Mouse (Mus musculus) stomach, embryonic 15.5 days (tissue): ENCODE data around the gene Nr1h3. TPM values are rescaled to one million over a fixed set of nuclear protein-coding genes. Genes with fewer than 3 reads are reported as not detected.

Experiments
- ATAC-seq: fragments of 200-750 bp; cut with Nextera tagmentation; 2 replicates; pipeline ENCODE4 v1.8.0; 2017; ENCODE audit warnings: low read depth, moderate number of reproducible peaks, moderate TSS enrichment; ENCODE audit not compliant: insufficient read depth, low FRiP score
- H3K27ac ChIP-seq: fragments of 300-500 bp; sonication (generic); 2 replicates; pipeline ENCODE4 v1.5.1; 2015; ENCODE audit warnings: mild to moderate bottlenecking, inconsistent platforms
- H3K27me3 ChIP-seq: fragments of 300-500 bp; sonication (generic); replicated peaks from 2 replicates; pipeline ENCODE4 v1.6.1; 2015; ENCODE audit warnings: inconsistent platforms
- H3K36me3 ChIP-seq: fragments of 300-500 bp; sonication (generic); 2 replicates; pipeline ENCODE4 v1.6.1; 2015; ENCODE audit warnings: inconsistent platforms
- H3K4me1 ChIP-seq: fragments of 300-500 bp; sonication (generic); 2 replicates; pipeline ENCODE4 v1.6.1; 2015; ENCODE audit warnings: inconsistent platforms
- H3K4me2 ChIP-seq: fragments of 300-500 bp; sonication (generic); 2 replicates; pipeline ENCODE4 v1.6.1; 2015; ENCODE audit warnings: mild to moderate bottlenecking, inconsistent platforms
- H3K4me3 ChIP-seq: fragments of 300-500 bp; sonication (generic); replicated peaks from 2 replicates; pipeline ENCODE4 v1.5.1; 2015; ENCODE audit warnings: inconsistent platforms
- H3K9ac ChIP-seq: fragments of 300-500 bp; sonication (generic); 2 replicates; pipeline ENCODE4 v1.6.1; 2015; ENCODE audit warnings: inconsistent platforms
- H3K9me3 ChIP-seq: fragments of 300-500 bp; sonication (generic); 2 replicates; pipeline ENCODE4 v1.6.1; 2016; ENCODE audit warnings: inconsistent platforms
- WGBS: fragments of 180-500 bp; shearing (Covaris S2); methylation state at CpG from one replicate; pipeline ENCODE4 v1.1.7; 2015; 5-methylcytosine and 5-hydroxymethylcytosine counted together
- polyA plus RNA-seq: library from polyadenylated mRNA; unstranded; fragments of >200 nt; fragmentation: Nextera tagmentation; extraction: Ambion mirVana; gene quantifications from 2 replicates; pipeline ENCODE4 v1.2.1, GENCODE M21; 2015

Nr1h3 gene
- polyA plus RNA-seq, 1 experiment from 2014 or later = 4.8 TPM

- Histone ChIP-seq H3K9ac (no peak overlapping the region), H3K27me3 (no peaks in the 10 kb centered on the region), H3K9me3 (no peaks in the 10 kb centered on the region), H3K4me2 (no peak overlapping the region), H3K4me1 (no peaks in the 10 kb centered on the region), H3K27ac (no peak overlapping the region), H3K36me3 (0 out of 2 replicates have a peak, but pooled peaks cover 16% of the 10 kb centered on the region), H3K4me3 (no peak overlapping the region)
- ATAC-seq = no peak
- WGBS = 73% methylated on average over 6 of the region's 6 CpGs
Measured at GRCm38 (mm10) chr2:91160591-91160990, 42.0 kb downstream of the Nr1h3 start.

- no peaks in the 10 kb centered on the region for H3K4me1 ChIP-seq
- H3K27ac ChIP-seq = no peak overlapping the region; the same call in 1 of the 2 replicates
- H3K36me3 ChIP-seq = 0 out of 2 replicates have a peak, but pooled peaks cover 16% of the 10 kb centered on the region
- no peak overlapping the region for H3K9ac ChIP-seq
- no peak overlapping the region for H3K4me3 ChIP-seq
- no peak overlapping the region for H3K4me2 ChIP-seq
- H3K27me3 ChIP-seq = no peaks in the 10 kb centered on the region
- peak; percentile 80 for ATAC-seq
- H3K9me3 ChIP-seq = no peaks in the 10 kb centered on the region
- 42% methylated on average over 6 of the region's 6 CpGs for WGBS
Measured at GRCm38 (mm10) chr2:91157002-91157752, 45.5 kb downstream of the Nr1h3 start.

DNA sequence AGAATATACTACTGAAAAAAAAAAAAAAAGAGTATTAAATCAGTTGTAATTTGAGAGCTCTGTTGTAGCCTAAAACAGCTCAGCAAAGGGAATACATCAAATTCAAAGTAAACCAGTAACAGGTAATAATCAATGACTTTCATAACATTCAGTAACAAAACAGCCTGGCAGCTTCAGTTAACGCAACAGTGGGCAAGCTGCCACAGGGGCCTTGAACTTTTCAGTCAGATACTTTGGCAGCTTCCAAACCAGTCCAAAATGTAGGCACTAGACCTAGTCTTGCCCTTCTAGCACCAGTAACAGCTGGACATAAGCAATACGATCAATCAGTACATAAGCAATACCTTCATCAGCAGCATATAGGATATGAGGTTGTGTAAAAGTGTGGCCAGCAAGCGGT, 48.5 kb downstream of the Nr1h3 start:
- ATAC-seq = no peak
- no peak overlapping the region for H3K9ac ChIP-seq
- no peaks in the 10 kb centered on the region for H3K9me3 ChIP-seq
- peaks cover 14% of the 10 kb centered on the region; the same call in 1 of the 2 replicates for H3K36me3 ChIP-seq
- H3K4me2 ChIP-seq = no peak overlapping the region
- no peaks in the 10 kb centered on the region for H3K4me1 ChIP-seq
- H3K27me3 ChIP-seq = no peaks in the 10 kb centered on the region
- H3K4me3 ChIP-seq = no peak overlapping the region
- WGBS = 93% methylated on average over 3 of the region's 3 CpGs
- no peak overlapping the region for H3K27ac ChIP-seq

GRCm38 (mm10) chr2:91152885-91153377, 49.7 kb downstream of the Nr1h3 start:
- no peak for ATAC-seq
- H3K4me2 ChIP-seq = no peak overlapping the region
- no peak overlapping the region for H3K27ac ChIP-seq
- no peaks in the 10 kb centered on the region for H3K4me1 ChIP-seq
- H3K9ac ChIP-seq = no peak overlapping the region
- H3K27me3 ChIP-seq = no peaks in the 10 kb centered on the region
- H3K36me3 ChIP-seq = peaks cover 14% of the 10 kb centered on the region; the same call in 1 of the 2 replicates
- no peak overlapping the region for H3K4me3 ChIP-seq
- WGBS = 71% methylated on average over 3 of the region's 3 CpGs
- H3K9me3 ChIP-seq = no peaks in the 10 kb centered on the region

DNA sequence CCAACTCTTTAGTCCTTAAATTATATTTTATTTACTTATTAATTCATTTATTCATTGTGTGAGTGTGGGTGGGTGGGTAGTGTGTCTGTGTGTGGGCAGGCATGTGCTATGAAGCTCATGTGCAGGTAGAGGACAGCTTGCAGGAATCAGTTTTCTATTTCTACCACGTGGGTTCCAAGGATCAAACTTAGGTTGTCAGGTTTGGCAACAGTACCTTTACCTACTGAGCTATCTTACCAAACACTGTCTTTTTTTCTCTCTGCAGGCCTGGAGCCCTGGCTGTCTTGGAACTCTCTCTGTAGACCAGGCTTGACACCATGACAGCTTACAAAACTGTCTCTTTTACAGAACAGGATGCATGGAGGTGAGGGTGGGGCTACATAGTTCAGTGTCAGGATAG, 51.3 kb downstream of the Nr1h3 start:
- H3K27ac ChIP-seq = no peak overlapping the region
- ATAC-seq = no peak
- WGBS = 71% methylated on average over 1 of the region's 1 CpGs
- no peak overlapping the region for H3K4me3 ChIP-seq
- peaks cover 12% of the 10 kb centered on the region; the same call in 1 of the 2 replicates for H3K36me3 ChIP-seq
- no peak overlapping the region for H3K4me2 ChIP-seq
- no peaks in the 10 kb centered on the region for H3K4me1 ChIP-seq
- no peaks in the 10 kb centered on the region for H3K9me3 ChIP-seq
- no peak overlapping the region for H3K9ac ChIP-seq
- no peaks in the 10 kb centered on the region for H3K27me3 ChIP-seq

DNA sequence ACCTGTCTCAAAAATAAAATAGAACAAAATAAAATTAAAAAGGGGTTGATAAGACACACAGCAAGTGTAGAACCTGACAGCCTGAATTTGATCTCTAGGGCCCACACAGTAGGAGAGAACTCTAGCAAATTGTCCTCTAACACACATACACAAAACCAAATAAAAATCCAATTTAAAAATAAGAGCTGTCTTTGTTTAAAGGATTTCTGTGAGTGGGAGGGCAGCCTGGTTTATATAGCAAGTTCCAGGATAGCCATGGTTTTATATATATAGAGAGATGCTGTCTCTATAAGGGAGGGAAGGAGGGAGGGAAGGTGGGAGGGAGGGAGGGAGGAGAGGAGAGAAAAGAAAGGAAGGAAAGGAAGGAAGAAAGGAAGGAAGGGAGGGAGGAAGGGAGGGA, 54.5 kb downstream of the Nr1h3 start:
- ATAC-seq = no peak
- H3K4me3 ChIP-seq = no peak overlapping the region
- no peaks in the 10 kb centered on the region for H3K4me1 ChIP-seq
- no peaks in the 10 kb centered on the region for H3K9me3 ChIP-seq
- no peak overlapping the region for H3K9ac ChIP-seq
- no peaks in the 10 kb centered on the region for H3K27me3 ChIP-seq
- H3K4me2 ChIP-seq = no peak overlapping the region
- H3K27ac ChIP-seq = no peak overlapping the region
- H3K36me3 ChIP-seq = peaks cover 9% of the 10 kb centered on the region; the same call in 1 of the 2 replicates

DNA sequence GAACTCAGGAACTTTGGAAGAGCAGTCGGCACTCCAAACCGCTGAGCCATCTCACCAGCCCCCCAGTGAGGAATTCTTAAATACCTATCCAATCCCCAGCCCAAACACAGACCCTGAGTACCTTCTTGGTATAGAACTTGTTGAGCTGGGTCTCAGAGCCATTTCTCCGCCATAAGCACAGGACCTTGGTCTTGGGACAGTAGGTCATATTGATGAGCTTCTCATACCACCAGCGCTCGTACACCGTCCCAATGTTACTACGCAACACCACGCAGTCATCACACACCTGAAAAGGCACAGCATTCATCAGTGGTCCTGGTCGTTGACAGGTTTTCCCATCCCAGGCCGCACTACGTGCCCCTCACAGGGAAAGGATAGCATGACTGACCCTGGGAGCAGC, 59.2 kb downstream of the Nr1h3 start:
- Histone ChIP-seq H3K27me3 (no peaks in the 10 kb centered on the region), H3K9me3 (no peaks in the 10 kb centered on the region), H3K9ac (no peak overlapping the region), H3K4me3 (no peak overlapping the region), H3K36me3 (0 out of 2 replicates have a peak, but pooled peaks cover 9% of the 10 kb centered on the region), H3K4me1 (no peaks in the 10 kb centered on the region), H3K4me2 (no peak overlapping the region), H3K27ac (no peak overlapping the region)
- 93% methylated on average over 11 of the region's 11 CpGs for WGBS
- no peak for ATAC-seq

- Histone ChIP-seq H3K9ac (no peak overlapping the region), H3K9me3 (no peaks in the 10 kb centered on the region), H3K4me2 (no peak overlapping the region), H3K27ac (no peak overlapping the region), H3K4me3 (no peak overlapping the region), H3K36me3 (0 out of 2 replicates have a peak, but pooled peaks cover 10% of the 10 kb centered on the region), H3K27me3 (no peaks in the 10 kb centered on the region), H3K4me1 (no peaks in the 10 kb centered on the region)
- 86% methylated on average over 6 of the region's 6 CpGs for WGBS
- no peak for ATAC-seq
Measured at GRCm38 (mm10) chr2:91142920-91143319, 59.7 kb downstream of the Nr1h3 start.

DNA sequence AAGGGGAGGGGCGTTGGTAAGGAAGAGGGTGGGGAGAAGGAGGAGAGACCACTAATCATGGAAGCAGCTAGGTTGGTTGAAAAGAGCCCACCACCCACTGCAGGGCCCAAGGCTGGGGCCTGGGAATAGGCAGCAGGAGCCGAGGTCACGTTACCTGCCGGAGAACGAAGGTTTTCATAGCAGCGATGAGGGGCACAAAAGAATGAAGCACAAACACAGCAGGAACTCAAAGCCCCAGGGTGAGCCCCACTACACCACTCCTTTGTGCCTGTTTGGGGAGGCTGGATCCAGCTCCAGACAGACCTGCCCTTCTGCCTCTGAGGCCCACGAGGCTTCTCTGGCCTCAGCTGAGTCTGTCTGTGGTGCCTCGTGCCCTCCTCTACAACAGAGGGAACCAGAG, 62.9 kb downstream of the Nr1h3 start:
- Histone ChIP-seq H3K4me2 (no peak overlapping the region), H3K27me3 (no peaks in the 10 kb centered on the region), H3K4me3 (no peak overlapping the region), H3K4me1 (no peaks in the 10 kb centered on the region), H3K9ac (no peak overlapping the region), H3K36me3 (0 out of 2 replicates have a peak, but pooled peaks cover 8% of the 10 kb centered on the region), H3K27ac (no peak overlapping the region), H3K9me3 (no peaks in the 10 kb centered on the region)
- ATAC-seq = no peak
- 77% methylated on average over 8 of the region's 8 CpGs for WGBS

GRCm38 (mm10) chr2:91139311-91139710, 63.3 kb downstream of the Nr1h3 start:
- 65% methylated on average over 5 of the region's 5 CpGs for WGBS
- H3K27me3 ChIP-seq = no peaks in the 10 kb centered on the region
- H3K9ac ChIP-seq = no peak overlapping the region
- H3K36me3 ChIP-seq = 0 out of 2 replicates have a peak, but pooled peaks cover 8% of the 10 kb centered on the region
- no peaks in the 10 kb centered on the region for H3K4me1 ChIP-seq
- ATAC-seq = no peak
- no peak overlapping the region for H3K4me3 ChIP-seq
- H3K4me2 ChIP-seq = no peak overlapping the region
- H3K27ac ChIP-seq = no peak overlapping the region
- H3K9me3 ChIP-seq = no peaks in the 10 kb centered on the region

- WGBS = 66% methylated on average over 6 of the region's 6 CpGs
- Histone ChIP-seq H3K9ac (no peak overlapping the region), H3K36me3 (0 out of 2 replicates have a peak, but pooled peaks cover 5% of the 10 kb centered on the region), H3K4me2 (no peak overlapping the region), H3K4me3 (no peak overlapping the region), H3K27me3 (no peaks in the 10 kb centered on the region), H3K27ac (no peak overlapping the region), H3K9me3 (no peaks in the 10 kb centered on the region), H3K4me1 (no peaks in the 10 kb centered on the region)
- ATAC-seq = peak; percentile 27; the same call in 1 of the 2 replicates
Measured at GRCm38 (mm10) chr2:91137481-91137880, 65.2 kb downstream of the Nr1h3 start.

GRCm38 (mm10) chr2:91136513-91137412, 65.9 kb downstream of the Nr1h3 start:
- Histone ChIP-seq H3K36me3 (0 out of 2 replicates have a peak, but pooled peaks cover 3% of the 10 kb centered on the region), H3K9me3 (no peaks in the 10 kb centered on the region), H3K4me1 (no peaks in the 10 kb centered on the region), H3K27me3 (no peaks in the 10 kb centered on the region), H3K9ac (no peak overlapping the region), H3K27ac (no peak overlapping the region), H3K4me2 (no peak overlapping the region), H3K4me3 (no peak overlapping the region)
- 75% methylated on average over 11 of the region's 11 CpGs for WGBS
- no peak for ATAC-seq
